16 mouse cellular contexts compared by ENCODE assay signal in genomic region chr10:47285700-47286099, GRCm38 (mm10).
DNase-seq lines count a peak whose midpoint lies in the region; ATAC-seq and TF ChIP-seq lines count a peak whose summit lies in the region.
"Had no signal": no experiment of that assay in that cellular context is flagged by ENCODE, and none has a peak within 500 bp of the region (broad histone marks: within the 10 kb centered on the region; RNA-seq: fewer than 3 reads in every experiment).

No protein-coding gene starts in this region.

- no peaks in the 10 kb centered on the region for H3K4me1 ChIP-seq in CH12.LX (ENCODE audit: control insufficient read depth in 1 of 2, insufficient read depth in 2 of 2)
- H3K4me1 ChIP-seq in forebrain, embryonic 14.5 days (ENCODE audit: control insufficient read depth, insufficient read depth, low read length), result no peaks in the 10 kb centered on the region
- H3K4me1 ChIP-seq: heart, embryonic 10.5 days; limb, embryonic 10.5 days had no signal

- H3K9me3 ChIP-seq in CH12.LX (replicated peaks; ENCODE audit: low read length), result no peaks in the 10 kb centered on the region
- H3K9me3 ChIP-seq in forebrain, embryonic 14.5 days (replicated peaks; ENCODE audit: control insufficient read depth, low read length), result no peaks in the 10 kb centered on the region
- H3K9me3 ChIP-seq: heart, embryonic 10.5 days; limb, embryonic 10.5 days had no signal

- H3K4me2 ChIP-seq in CH12.LX (ENCODE audit: insufficient read depth, low read depth, poor library complexity, severe bottlenecking), result no peak overlapping the region
- H3K4me2 ChIP-seq in forebrain, embryonic 14.5 days (ENCODE audit: low read length), result no peak overlapping the region

- TF ChIP-seq POLR2A in CH12.LX (IDR thresholded peaks at IDR 0.05; ENCODE audit: low read depth, low read length), result no peak

- no peak overlapping the region for H3K9ac ChIP-seq in CH12.LX (ENCODE audit: insufficient read depth, low read depth)
- no peak overlapping the region for H3K9ac ChIP-seq in forebrain, embryonic 14.5 days (ENCODE audit: low read length)
- H3K9ac ChIP-seq: liver, embryonic 14.5 days had no signal

- TF ChIP-seq CTCF in layer of hippocampus, adult 2 months (conservative IDR thresholded peaks at IDR 0.05), result peak; percentile 19; the same call in 1 of the 2 replicates
- TF ChIP-seq CTCF in CH12.LX (conservative IDR thresholded peaks at IDR 0.05 in 1 of 2, IDR thresholded peaks at IDR 0.05 in 1 of 2; ENCODE audit: low read depth in 2 of 2, low read length in 2 of 2), result peak; percentile 6 to 15; a peak in 1 of 4 replicates

- no peak for TF ChIP-seq EP300 in CH12.LX (IDR thresholded peaks at IDR 0.05; ENCODE audit: low read length)

- dilution Hi-C loops in CH12.LX (cut with MboI; ENCODE audit: extremely low pct_ligation_motif_present, extremely low pct_unique_long_range_greater_than_20kb, low sequenced_read_pairs), result no loop called here

- 38% methylated on average over 2 of the region's 2 CpGs for WGBS in forebrain, embryonic 14.5 days

- in situ Hi-C loops in CH12.LX (cut with MboI; ENCODE audit: low pct_ligation_motif_present, low pct_unique_long_range_greater_than_20kb, low sequenced_read_pairs), result no loop called here

- ATAC-seq in erythroid progenitor cell, adult 5-6 weeks (replicated peaks; ENCODE audit: low FRiP score, poor library complexity, severe bottlenecking), result no peak
- ATAC-seq in forebrain, embryonic 14.5 days, result no peak
- ATAC-seq: intestine, embryonic 16.5 days had no signal

- DNase-seq in layer of hippocampus, adult 2 months (ENCODE audit: low spot score in 2 of 2), result no peak
- no peak for DNase-seq in layer of hippocampus, adult 9-10 months (ENCODE audit: low spot score)
- DNase-seq in CH12.LX (ENCODE audit: extremely low read depth), result peak; percentile 27
- peak; percentile 21 for DNase-seq in MEL-GATA-1-ER (ENCODE audit: extremely low read depth, low read depth)
- DNase-seq in mesoderm, embryonic 11.5 days (ENCODE audit: low read depth, low spot score), result peak; percentile 10
- DNase-seq in forebrain, embryonic 14.5 days (ENCODE audit: low spot score), result no peak
- DNase-seq: cerebellum, adult 8-10 months; heart, postnatal 36 days; kidney, postnatal 25 days; spleen, adult 18-20 months had no signal

- no peaks in the 10 kb centered on the region for H3K27me3 ChIP-seq in CH12.LX (replicated peaks)
- no peaks in the 10 kb centered on the region for H3K27me3 ChIP-seq in forebrain, embryonic 14.5 days (replicated peaks; ENCODE audit: control insufficient read depth, insufficient read depth, low read length)

- no peaks in the 10 kb centered on the region for H3K79me2 ChIP-seq in CH12.LX (replicated peaks; ENCODE audit: control insufficient read depth, extremely low read depth, insufficient read depth, poor library complexity, severe bottlenecking)

- H3K27ac ChIP-seq in layer of hippocampus, adult 2 months, result no peak overlapping the region
- no peak overlapping the region for H3K27ac ChIP-seq in CH12.LX (ENCODE audit: insufficient read depth, low read depth)
- H3K27ac ChIP-seq in forebrain, embryonic 14.5 days (ENCODE audit: low read depth, low read length), result no peak overlapping the region
- H3K27ac ChIP-seq: heart, embryonic 10.5 days; limb, embryonic 10.5 days; liver, embryonic 14.5 days; macrophage had no signal

- no peaks in the 10 kb centered on the region for H3K36me3 ChIP-seq in CH12.LX (replicated peaks in 1 of 2; ENCODE audit: control insufficient read depth in 1 of 2, insufficient read depth in 1 of 2, low read length in 1 of 2)
- H3K36me3 ChIP-seq in forebrain, embryonic 14.5 days (ENCODE audit: control insufficient read depth, insufficient read depth, low read length), result no peaks in the 10 kb centered on the region
- H3K36me3 ChIP-seq: heart, embryonic 10.5 days; limb, embryonic 10.5 days had no signal

- no peak overlapping the region for H3K4me3 ChIP-seq in layer of hippocampus, adult 2 months
- no peak overlapping the region for H3K4me3 ChIP-seq in CH12.LX (replicated peaks in 1 of 3; ENCODE audit: low read depth in 2 of 3, low read length in 2 of 3, poor library complexity in 1 of 3)
- H3K4me3 ChIP-seq in forebrain, embryonic 14.5 days (ENCODE audit: low read depth, low read length), result no peak overlapping the region
- H3K4me3 ChIP-seq: heart, embryonic 10.5 days; limb, embryonic 10.5 days had no signal

- no peak for TF ChIP-seq RAD21 in CH12.LX (IDR thresholded peaks at IDR 0.05; ENCODE audit: low read depth, low read length)

TF ChIP-seq in CH12.LX, 34 proteins besides CTCF, POLR2A, EP300 and RAD21:
- TF ChIP-seq KAT2A (IDR thresholded peaks at IDR 0.05; ENCODE audit: insufficient replicate concordance, low read length) (no peak), PAX5 (IDR thresholded peaks at IDR 0.05; ENCODE audit: low read length) (no peak), JUND (conservative IDR thresholded peaks at IDR 0.05; ENCODE audit: low read depth, low read length) (no peak), MXI1 (IDR thresholded peaks at IDR 0.05; ENCODE audit: low read depth, low read length) (no peak), ETS1 (conservative IDR thresholded peaks at IDR 0.05; ENCODE audit: low read depth, low read length) (no peak), HCFC1 (IDR thresholded peaks at IDR 0.05; ENCODE audit: low read depth, low read length) (no peak), ZKSCAN1 (IDR thresholded peaks at IDR 0.05; ENCODE audit: borderline replicate concordance, low read depth, low read length) (no peak), GABPA (IDR thresholded peaks at IDR 0.05; ENCODE audit: insufficient replicate concordance, low read depth, low read length) (no peak), RCOR1 (conservative IDR thresholded peaks at IDR 0.05; ENCODE audit: low read depth, low read length) (no peak)

Comparison
In these comparisons a context has a peak if more than half of its experiments do, and no peak if none do; other contexts are left out.
1. DNase-seq: peak in CH12.LX (single experiment), MEL-GATA-1-ER (single experiment) and mesoderm, embryonic 11.5 days (single experiment); none in layer of hippocampus, adult 2 months (0 of 2), layer of hippocampus, adult 9-10 months (single experiment) and forebrain, embryonic 14.5 days (single experiment).